21 mouse cellular contexts compared by ENCODE assay signal in genomic region chr13:99938606-99939319, GRCm38 (mm10). TPM values are rescaled to one million over a fixed set of nuclear protein-coding genes. Genes with fewer than 3 reads are reported as not detected.
DNase-seq lines count a peak whose midpoint lies in the region; ATAC-seq and TF ChIP-seq lines count a peak whose summit lies in the region.
"Had no signal": no experiment of that assay in that cellular context is flagged by ENCODE, and none has a peak within 500 bp of the region (broad histone marks: within the 10 kb centered on the region; RNA-seq: fewer than 3 reads in every experiment).

No protein-coding gene starts in this region.

- peak; percentile 59 for DNase-seq in forebrain, embryonic 14.5 days (ENCODE audit: low spot score)
- DNase-seq in CH12.LX (ENCODE audit: extremely low read depth): peak; percentile 70
- DNase-seq in hindbrain, postnatal 0 days (ENCODE audit: low spot score): peak; percentile 71
- no peak for DNase-seq in testis, postnatal 10 days (ENCODE audit: low spot score)
- no peak for DNase-seq in adrenal gland, postnatal 14 days
- DNase-seq: adrenal gland, postnatal 10 days; gastrocnemius, postnatal 10 days; lung, postnatal 36 days had no signal

- dilution Hi-C loops in CH12.LX (cut with MboI; ENCODE audit: extremely low pct_ligation_motif_present, extremely low pct_unique_long_range_greater_than_20kb, low sequenced_read_pairs): no loop called here

- H3K9me3 ChIP-seq in forebrain, embryonic 14.5 days (replicated peaks; ENCODE audit: control insufficient read depth, low read length): no peaks in the 10 kb centered on the region
- H3K9me3 ChIP-seq in forebrain, embryonic 16.5 days (ENCODE audit: control insufficient read depth, low read length): no peaks in the 10 kb centered on the region
- peaks cover 3% of the 10 kb centered on the region for H3K9me3 ChIP-seq in CH12.LX (replicated peaks; ENCODE audit: low read length)
- H3K9me3 ChIP-seq in hindbrain, postnatal 0 days (ENCODE audit: low read length): no peaks in the 10 kb centered on the region
- H3K9me3 ChIP-seq: embryonic facial prominence, embryonic 15.5 days; intestine, embryonic 15.5 days; neural tube, embryonic 15.5 days had no signal

- H3K27ac ChIP-seq in forebrain, embryonic 14.5 days (ENCODE audit: low read depth, low read length): peak overlapping the region; percentile 5; the same call in 1 of the 2 replicates
- H3K27ac ChIP-seq in forebrain, embryonic 16.5 days (ENCODE audit: low read length): no peak overlapping the region
- H3K27ac ChIP-seq in CH12.LX (ENCODE audit: insufficient read depth, low read depth): peak overlapping the region; percentile 16; the same call in 1 of the 2 replicates
- H3K27ac ChIP-seq in bone marrow macrophage, adult 2 months (ENCODE audit: insufficient read depth, low read depth, low read length): peak overlapping the region; percentile 37
- peak overlapping the region; percentile 45; the same call in 1 of the 2 replicates for H3K27ac ChIP-seq in hindbrain, postnatal 0 days
- H3K27ac ChIP-seq: embryonic facial prominence, embryonic 15.5 days; intestine, embryonic 15.5 days; kidney, postnatal 0 days; left cerebral cortex, adult 2 months; neural tube, embryonic 15.5 days had no signal

- TF ChIP-seq CTCF in CH12.LX (conservative IDR thresholded peaks at IDR 0.05 in 1 of 2, IDR thresholded peaks at IDR 0.05 in 1 of 2; ENCODE audit: low read depth in 2 of 2, low read length in 2 of 2): no peak
- TF ChIP-seq CTCF in bone marrow macrophage, adult 2 months (IDR thresholded peaks at IDR 0.05; ENCODE audit: low read depth, low read length): no peak
- TF ChIP-seq CTCF in hindbrain, postnatal 0 days (IDR thresholded peaks at IDR 0.05; ENCODE audit: low read depth): no peak

- no peak for TF ChIP-seq POLR2A in CH12.LX (IDR thresholded peaks at IDR 0.05; ENCODE audit: low read depth, low read length)
- no peak for TF ChIP-seq POLR2A in bone marrow macrophage, adult 2 months (IDR thresholded peaks at IDR 0.05; ENCODE audit: borderline replicate concordance, low read depth, low read length)

- no peak overlapping the region for H3K9ac ChIP-seq in forebrain, embryonic 14.5 days (ENCODE audit: low read length)
- no peak overlapping the region for H3K9ac ChIP-seq in forebrain, embryonic 16.5 days (replicated peaks; ENCODE audit: low read depth, low read length)
- H3K9ac ChIP-seq in CH12.LX (ENCODE audit: insufficient read depth, low read depth): peak overlapping the region; percentile 3; the same call in 1 of the 2 replicates
- no peak overlapping the region for H3K9ac ChIP-seq in hindbrain, postnatal 0 days (replicated peaks; ENCODE audit: low read length)
- H3K9ac ChIP-seq: embryonic facial prominence, embryonic 15.5 days; intestine, embryonic 15.5 days; neural tube, embryonic 15.5 days had no signal

- no peak overlapping the region for H3K4me2 ChIP-seq in forebrain, embryonic 14.5 days (ENCODE audit: low read length)
- no peak overlapping the region for H3K4me2 ChIP-seq in forebrain, embryonic 16.5 days (ENCODE audit: low read length)
- peak overlapping the region; percentile 92 for H3K4me2 ChIP-seq in CH12.LX (ENCODE audit: insufficient read depth, low read depth, poor library complexity, severe bottlenecking)
- H3K4me2 ChIP-seq in hindbrain, postnatal 0 days (ENCODE audit: low read depth, low read length): no peak overlapping the region
- H3K4me2 ChIP-seq: embryonic facial prominence, embryonic 15.5 days; intestine, embryonic 15.5 days; neural tube, embryonic 15.5 days had no signal

- TF ChIP-seq EP300 in CH12.LX (IDR thresholded peaks at IDR 0.05; ENCODE audit: low read length): no peak

- ATAC-seq in forebrain, embryonic 14.5 days: no peak
- no peak for ATAC-seq in forebrain, embryonic 16.5 days
- peak; percentile 43; the same call in 1 of the 2 replicates for ATAC-seq in hindbrain, postnatal 0 days
- no peak for ATAC-seq in cerebellum, adult (ENCODE audit: insufficient number of reproducible peaks, low FRiP score, low TSS enrichment)
- ATAC-seq: intestine, embryonic 15.5 days had no signal

- in situ Hi-C loops in CH12.LX (cut with MboI; ENCODE audit: low pct_ligation_motif_present, low pct_unique_long_range_greater_than_20kb, low sequenced_read_pairs): no loop called here

- peaks cover 7% of the 10 kb centered on the region for H3K4me1 ChIP-seq in forebrain, embryonic 14.5 days (ENCODE audit: control insufficient read depth, insufficient read depth, low read length)
- peaks cover 9% of the 10 kb centered on the region for H3K4me1 ChIP-seq in forebrain, embryonic 16.5 days (replicated peaks; ENCODE audit: control insufficient read depth, insufficient read depth, low read length)
- H3K4me1 ChIP-seq in CH12.LX (ENCODE audit: control insufficient read depth in 1 of 2, insufficient read depth in 2 of 2): peaks cover 5 to 37% of the 10 kb centered on the region in 2 experiments; a peak in 3 of 4 replicates
- peaks cover 19% of the 10 kb centered on the region for H3K4me1 ChIP-seq in bone marrow macrophage, adult 2 months (ENCODE audit: control insufficient read depth, insufficient read depth, low read length)
- H3K4me1 ChIP-seq in hindbrain, postnatal 0 days (ENCODE audit: insufficient read depth, low read length): peaks cover 8% of the 10 kb centered on the region
- H3K4me1 ChIP-seq: embryonic facial prominence, embryonic 15.5 days; intestine, embryonic 15.5 days had no signal

- H3K36me3 ChIP-seq in forebrain, embryonic 14.5 days (ENCODE audit: control insufficient read depth, insufficient read depth, low read length): no peaks in the 10 kb centered on the region
- H3K36me3 ChIP-seq in forebrain, embryonic 16.5 days (ENCODE audit: control insufficient read depth, insufficient read depth): no peaks in the 10 kb centered on the region
- no peaks in the 10 kb centered on the region for H3K36me3 ChIP-seq in CH12.LX (replicated peaks in 1 of 2; ENCODE audit: control insufficient read depth in 1 of 2, insufficient read depth in 1 of 2, low read length in 1 of 2)
- no peaks in the 10 kb centered on the region for H3K36me3 ChIP-seq in hindbrain, postnatal 0 days (ENCODE audit: insufficient read depth, low read length)
- H3K36me3 ChIP-seq: embryonic facial prominence, embryonic 15.5 days; G1E; intestine, embryonic 15.5 days; neural tube, embryonic 15.5 days had no signal

- H3K79me2 ChIP-seq in CH12.LX (replicated peaks; ENCODE audit: control insufficient read depth, extremely low read depth, insufficient read depth, poor library complexity, severe bottlenecking): no peaks in the 10 kb centered on the region

- no peak for TF ChIP-seq RAD21 in CH12.LX (IDR thresholded peaks at IDR 0.05; ENCODE audit: low read depth, low read length)

- no peak overlapping the region for H3K4me3 ChIP-seq in forebrain, embryonic 14.5 days (ENCODE audit: low read depth, low read length)
- no peak overlapping the region for H3K4me3 ChIP-seq in forebrain, embryonic 16.5 days (replicated peaks; ENCODE audit: low read length)
- H3K4me3 ChIP-seq in CH12.LX (replicated peaks in 1 of 3; ENCODE audit: low read depth in 2 of 3, low read length in 2 of 3, poor library complexity in 1 of 3): peak overlapping the region; percentile 31 to 41 (median 31)
- peak overlapping the region; percentile 28 for H3K4me3 ChIP-seq in bone marrow macrophage, adult 2 months (ENCODE audit: insufficient read depth, low read length)
- H3K4me3 ChIP-seq in hindbrain, postnatal 0 days (ENCODE audit: low read length): no peak overlapping the region
- H3K4me3 ChIP-seq: embryonic facial prominence, embryonic 15.5 days; intestine, embryonic 15.5 days; left cerebral cortex, adult 2 months; neural tube, embryonic 15.5 days had no signal

- no peaks in the 10 kb centered on the region for H3K27me3 ChIP-seq in forebrain, embryonic 14.5 days (replicated peaks; ENCODE audit: control insufficient read depth, insufficient read depth, low read length)
- no peaks in the 10 kb centered on the region for H3K27me3 ChIP-seq in forebrain, embryonic 16.5 days (replicated peaks; ENCODE audit: control insufficient read depth, insufficient read depth, low read length)
- H3K27me3 ChIP-seq in CH12.LX (replicated peaks): no peaks in the 10 kb centered on the region
- no peaks in the 10 kb centered on the region for H3K27me3 ChIP-seq in hindbrain, postnatal 0 days (ENCODE audit: insufficient read depth, low read length)
- H3K27me3 ChIP-seq: embryonic facial prominence, embryonic 15.5 days; intestine, embryonic 15.5 days; neural tube, embryonic 15.5 days had no signal

- WGBS in forebrain, embryonic 14.5 days: 76% methylated on average over 10 of the region's 10 CpGs
- 73% methylated on average over 10 of the region's 10 CpGs for WGBS in forebrain, embryonic 16.5 days
- 58% methylated on average over 10 of the region's 10 CpGs for WGBS in hindbrain, postnatal 0 days

TF ChIP-seq in CH12.LX, 34 proteins besides CTCF, POLR2A, EP300 and RAD21 (continues in another document):
- TF ChIP-seq E2F4 (IDR thresholded peaks at IDR 0.05; ENCODE audit: insufficient replicate concordance, low read depth, low read length) (no peak), IRF4 (IDR thresholded peaks at IDR 0.05; ENCODE audit: low read depth, low read length) (no peak), MAFK (IDR thresholded peaks at IDR 0.05; ENCODE audit: insufficient replicate concordance, low read length) (no peak), SMC3 (IDR thresholded peaks at IDR 0.05; ENCODE audit: low read depth, low read length) (no peak), ZKSCAN1 (IDR thresholded peaks at IDR 0.05; ENCODE audit: borderline replicate concordance, low read depth, low read length) (no peak), GABPA (IDR thresholded peaks at IDR 0.05; ENCODE audit: insufficient replicate concordance, low read depth, low read length) (no peak), HCFC1 (IDR thresholded peaks at IDR 0.05; ENCODE audit: low read depth, low read length) (no peak), MAZ (IDR thresholded peaks at IDR 0.05; ENCODE audit: low read depth, low read length) (no peak), NRF1 (IDR thresholded peaks at IDR 0.05; ENCODE audit: low read depth, low read length) (no peak), SIN3A (IDR thresholded peaks at IDR 0.05; ENCODE audit: low read length) (no peak), ZNF384 (IDR thresholded peaks at IDR 0.05; ENCODE audit: low read depth, low read length) (no peak), MEF2A (IDR thresholded peaks at IDR 0.05; ENCODE audit: borderline replicate concordance, low read depth, low read length) (no peak)

RNA-seq across cellular contexts. Expression of gene Cartpt, which starts 37.9 kb away (rescaled TPM):
- polyA plus RNA-seq in forebrain, embryonic 14.5 days (2014; fragmentation: Nextera tagmentation; extraction: Ambion mirVana): 3.1 and 3.6 TPM in 2 replicates
- polyA plus RNA-seq in forebrain, embryonic 16.5 days (2015; fragmentation: Nextera tagmentation; extraction: Ambion mirVana): 0.68 and 2.4 TPM in 2 replicates
- total RNA-seq in CH12.LX (2012; rRNA removed) (not detected in 2 replicates), CH12.LX (2014; rRNA removed) (not detected in 2 replicates)
- not detected in 2 replicates for polyA plus RNA-seq in CH12.LX (2012; ENCODE audit: insufficient read length, low read depth)
- not detected in 2 replicates for polyA plus RNA-seq in bone marrow macrophage, adult 2 months (2012; ENCODE audit: insufficient read depth, insufficient read length, missing spikeins)
- total RNA-seq in hindbrain, postnatal 0 days (2014; rRNA removed): 18.8 and 29.4 TPM in 2 replicates
- polyA plus RNA-seq in hindbrain, postnatal 0 days (2015; fragmentation: Nextera tagmentation; extraction: Ambion mirVana): 43.3 and 45.8 TPM in 2 replicates
- total RNA-seq in adrenal gland, postnatal 14 days (2021): 5.9 and 8.3 TPM in 2 replicates
- total RNA-seq: gastrocnemius, postnatal 10 days; heart, adult 8-10 months had no signal
- polyA plus RNA-seq: C2C12; G1E; heart, postnatal 0 days; testis, adult 2 months had no signal

Comparison
In these comparisons a context has a peak if more than half of its experiments do, and no peak if none do; other contexts are left out.
1. DNase-seq: peak in forebrain, embryonic 14.5 days (single experiment), CH12.LX (single experiment) and hindbrain, postnatal 0 days (single experiment); none in testis, postnatal 10 days (single experiment) and adrenal gland, postnatal 14 days (single experiment).
2. H3K4me3 ChIP-seq: peak in CH12.LX (3 of 3) and bone marrow macrophage, adult 2 months (single experiment); none in forebrain, embryonic 14.5 days (single experiment), forebrain, embryonic 16.5 days (single experiment) and hindbrain, postnatal 0 days (single experiment).